Mouse (Mus musculus): ENCODE results near the gene Cenph.
A peak's percentile ranks its signal among the peaks of the same experiment; 100 is the strongest.
"Not testable (repeated sequence)": the region's sequence is repeated elsewhere in the genome, so short reads cannot be mapped to it uniquely, and the experiment has no call there.

Gene Cenph

GRCm38 (mm10) chr13:100746090-100746489 is 29.6 kb downstream of the Cenph start:
- no peak for DNase-seq (ENCODE audit: low read depth, low spot score)

GRCm38 (mm10) chr13:100744036-100744744 is 31.5 kb downstream of the Cenph start, which contains the start of gene Mrps36:
Gene Mrps36 (minus strand): TSS chr13:100744659.
- DNase-seq (ENCODE audit: low read depth, low spot score), result peak; percentile 96

GRCm38 (mm10) chr13:100743346-100744035 is 32.2 kb downstream of the Cenph start:
- no peak for DNase-seq (ENCODE audit: low read depth, low spot score)

- no peak for DNase-seq (ENCODE audit: low read depth, low spot score)
Observed at GRCm38 (mm10) chr13:100742831-100743230, 32.9 kb downstream of the Cenph start.

GRCm38 (mm10) chr13:100732756-100733155 is 42.9 kb downstream of the Cenph start:
- DNase-seq (ENCODE audit: low read depth, low spot score), result no peak

GRCm38 (mm10) chr13:100731462-100732046 is 44.1 kb downstream of the Cenph start:
- DNase-seq (ENCODE audit: low read depth, low spot score), result not testable (repeated sequence)

- peak; percentile 98 for DNase-seq (ENCODE audit: low read depth, low spot score)
Observed at GRCm38 (mm10) chr13:100730861-100731176, 44.9 kb downstream of the Cenph start, which contains the start of gene Cdk7. Gene Cdk7 (minus strand): TSS chr13:100730939.

GRCm38 (mm10) chr13:100730153-100730860 is 45.4 kb downstream of the Cenph start:
- no peak for DNase-seq (ENCODE audit: low read depth, low spot score)

GRCm38 (mm10) chr13:100728530-100728929 is 47.2 kb downstream of the Cenph start:
- peak; percentile 58 for DNase-seq (ENCODE audit: low read depth, low spot score)

GRCm38 (mm10) chr13:100728086-100728485 is 47.6 kb downstream of the Cenph start:
- DNase-seq (ENCODE audit: low read depth, low spot score), result no peak

GRCm38 (mm10) chr13:100725194-100725593 is 50.5 kb downstream of the Cenph start:
- no peak for DNase-seq (ENCODE audit: low read depth, low spot score)

GRCm38 (mm10) chr13:100724051-100724754 is 51.5 kb downstream of the Cenph start:
- DNase-seq (ENCODE audit: low read depth, low spot score), result peak; percentile 59

- DNase-seq (ENCODE audit: low read depth, low spot score), result peak; percentile 80
Observed at GRCm38 (mm10) chr13:100721656-100722055, 54.0 kb downstream of the Cenph start.

- DNase-seq (ENCODE audit: low read depth, low spot score), result no peak
Observed at GRCm38 (mm10) chr13:100715467-100715866, 60.2 kb downstream of the Cenph start.

Data from ZHBTc4 (cell line).